Mouse (Mus musculus) hindbrain, postnatal 0 days (tissue): ENCODE measurements around the gene Slc6a16. TPM values are rescaled to one million over a fixed set of nuclear protein-coding genes. Genes with fewer than 3 reads are reported as not detected.

Experiments used
- ATAC-seq: fragments of 200-750 bp; cut with Nextera tagmentation; 2 replicates; pipeline ENCODE4 v1.8.0; 2017; ENCODE audit warnings: mild to moderate bottlenecking, moderate TSS enrichment, moderate library complexity
- DNase-seq: peaks from one replicate; pipeline ENCODE4 v3.0.0-alpha.2; 2015; ENCODE audit warnings: low spot score
- H3K27ac ChIP-seq: fragments of 300-500 bp; sonication (generic); 2 replicates; pipeline ENCODE4 v1.5.1; 2014; ENCODE audit warnings: mild to moderate bottlenecking
- H3K27me3 ChIP-seq: fragments of 300-500 bp; sonication (generic); 2 replicates; pipeline ENCODE4 v1.6.1; 2014; ENCODE audit warnings: low read length, mixed read lengths; ENCODE audit not compliant: insufficient read depth
- H3K36me3 ChIP-seq: fragments of 300-500 bp; sonication (generic); 2 replicates; pipeline ENCODE4 v1.6.1; 2014; ENCODE audit warnings: low read length, mixed read lengths; ENCODE audit not compliant: insufficient read depth
- H3K4me1 ChIP-seq: fragments of 300-500 bp; sonication (generic); 2 replicates; pipeline ENCODE4 v1.6.1; 2014; ENCODE audit warnings: antibody characterized with exemption, low read length, mixed read lengths; ENCODE audit not compliant: insufficient read depth
- H3K4me2 ChIP-seq: fragments of 300-500 bp; sonication (generic); 2 replicates; pipeline ENCODE4 v1.6.1; 2014; ENCODE audit warnings: low read depth, mild to moderate bottlenecking, low read length, moderate library complexity, mixed read lengths
- H3K4me3 ChIP-seq: fragments of 300-500 bp; sonication (generic); 2 replicates; pipeline ENCODE4 v1.5.1; 2014; ENCODE audit warnings: low read length
- H3K9ac ChIP-seq: fragments of 300-500 bp; sonication (generic); replicated peaks from 2 replicates; pipeline ENCODE4 v1.6.1; 2014; ENCODE audit warnings: mild to moderate bottlenecking, low read length, moderate library complexity, mixed read lengths
- H3K9me3 ChIP-seq: fragments of 300-500 bp; sonication (generic); 2 replicates; pipeline ENCODE4 v1.6.1; 2016; ENCODE audit warnings: low read length, mixed read lengths
- CTCF ChIP-seq: IDR thresholded peaks from 2 replicates; pipeline ENCODE4 v1.5.1; 2016; ENCODE audit warnings: antibody characterized with exemption, control low read depth, low read depth
- WGBS: fragments of 180-500 bp; shearing (Covaris S2); extraction: QIAGEN DNeasy Blood & Tissue Kit; methylation state at CpG from one replicate; pipeline ENCODE4 v1.1.7; 2014; 5-methylcytosine and 5-hydroxymethylcytosine counted together
- polyA plus RNA-seq: library from polyadenylated mRNA; unstranded; fragments of >200 nt; fragmentation: Nextera tagmentation; extraction: Ambion mirVana; gene quantifications from 2 replicates; pipeline ENCODE4 v1.2.1, GENCODE M21; 2015
- total RNA-seq: library from RNA; depleted of rRNA; stranded (reverse); fragments of >200 nt; gene quantifications from 2 replicates; pipeline ENCODE4 v1.2.3, GENCODE M21; 2014

Gene Slc6a16
- total and polyA plus RNA-seq, 2 experiments from 2014 or later, result 1.3 to 2.0 TPM

- H3K9me3 ChIP-seq, result no peaks in the 10 kb centered on the region
- H3K9ac ChIP-seq, result no peak overlapping the region
- no peak for DNase-seq
- no peak for TF ChIP-seq CTCF
- no peak overlapping the region for H3K4me3 ChIP-seq
- H3K36me3 ChIP-seq, result 0 out of 2 replicates have a peak, but pooled peaks cover 5% of the 10 kb centered on the region
- H3K4me2 ChIP-seq, result no peak overlapping the region
- H3K27ac ChIP-seq, result no peak overlapping the region
- no peaks in the 10 kb centered on the region for H3K27me3 ChIP-seq
- H3K4me1 ChIP-seq, result peaks cover 6% of the 10 kb centered on the region; the same call in 1 of the 2 replicates
- 73% methylated on average over 14 of the region's 15 CpGs for WGBS
- ATAC-seq, result no peak
These were observed 67.8 kb downstream of the Slc6a16 start for GRCm38 (mm10) chr7:45308551-45309240.

DNA sequence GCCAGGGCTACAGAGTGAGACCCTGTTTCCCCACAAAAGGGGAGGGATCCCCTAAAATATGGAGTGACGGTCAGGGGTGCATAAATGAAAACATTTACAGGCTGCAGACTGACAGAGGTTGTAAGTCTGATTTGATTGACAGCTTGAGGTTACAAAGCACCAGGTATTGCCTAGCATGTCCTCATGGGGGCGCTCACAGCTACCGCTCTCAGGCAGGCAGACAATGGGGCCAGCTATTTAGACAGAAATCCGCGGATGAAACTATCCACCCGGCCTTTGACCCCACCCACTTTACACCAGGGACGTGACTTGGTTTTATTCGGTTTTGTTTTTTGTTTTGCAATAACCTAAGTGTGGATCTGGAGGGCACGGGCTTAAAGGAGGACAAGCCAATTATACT, 68.6 kb downstream of the Slc6a16 start:
- Histone ChIP-seq H3K4me2 (no peak overlapping the region), H3K9ac (no peak overlapping the region), H3K9me3 (no peaks in the 10 kb centered on the region), H3K27me3 (no peaks in the 10 kb centered on the region), H3K4me1 (peaks cover 6% of the 10 kb centered on the region; the same call in 1 of the 2 replicates), H3K27ac (no peak overlapping the region), H3K36me3 (0 out of 2 replicates have a peak, but pooled peaks cover 5% of the 10 kb centered on the region), H3K4me3 (no peak overlapping the region)
- ATAC-seq (peak; percentile 39; the same call in 1 of the 2 replicates), DNase-seq (peak; percentile 71)
- 7% methylated on average over 9 of the region's 9 CpGs for WGBS
- TF ChIP-seq CTCF, result peak; percentile 73

DNA sequence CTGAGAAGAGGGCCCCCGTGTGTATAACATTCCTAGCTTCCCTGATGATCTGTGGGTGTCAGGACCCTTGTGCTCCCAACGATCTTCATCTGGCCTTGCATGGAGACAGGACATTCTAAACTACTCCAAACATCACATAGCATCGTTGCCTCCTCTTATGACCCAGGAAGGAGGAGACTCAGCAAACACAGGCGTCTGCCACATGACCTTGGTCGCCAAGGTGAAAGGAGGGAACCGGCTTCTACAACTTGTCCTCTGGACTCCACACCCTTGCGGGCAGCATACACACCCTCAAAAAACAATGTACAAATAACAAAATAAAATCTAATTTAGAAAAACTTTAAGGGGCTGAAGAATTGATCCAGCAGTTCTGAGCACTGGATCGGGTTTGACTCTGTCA, 71.1 kb downstream of the Slc6a16 start:
- no peak for ATAC-seq
- no peak for TF ChIP-seq CTCF
- no peak overlapping the region for H3K9ac ChIP-seq
- no peak overlapping the region for H3K27ac ChIP-seq
- no peak overlapping the region for H3K4me2 ChIP-seq
- no peak overlapping the region for H3K4me3 ChIP-seq
- H3K9me3 ChIP-seq, result no peaks in the 10 kb centered on the region
- peaks cover 5% of the 10 kb centered on the region; the same call in 1 of the 2 replicates for H3K36me3 ChIP-seq
- WGBS, result 74% methylated on average over 8 of the region's 8 CpGs
- no peak for DNase-seq
- H3K4me1 ChIP-seq, result peaks cover 6% of the 10 kb centered on the region; the same call in 1 of the 2 replicates
- no peaks in the 10 kb centered on the region for H3K27me3 ChIP-seq

- Histone ChIP-seq H3K27ac (no peak overlapping the region), H3K27me3 (no peaks in the 10 kb centered on the region), H3K4me2 (no peak overlapping the region), H3K4me3 (no peak overlapping the region), H3K9me3 (no peaks in the 10 kb centered on the region), H3K9ac (no peak overlapping the region), H3K36me3 (peaks cover 5% of the 10 kb centered on the region; the same call in 1 of the 2 replicates), H3K4me1 (peaks cover 6% of the 10 kb centered on the region; the same call in 1 of the 2 replicates)
- DNase-seq (no peak), ATAC-seq (no peak)
- TF ChIP-seq CTCF, result no peak
- 22% methylated on average over 10 of the region's 10 CpGs for WGBS
These were observed 72.0 kb downstream of the Slc6a16 start for GRCm38 (mm10) chr7:45312686-45313453.

DNA sequence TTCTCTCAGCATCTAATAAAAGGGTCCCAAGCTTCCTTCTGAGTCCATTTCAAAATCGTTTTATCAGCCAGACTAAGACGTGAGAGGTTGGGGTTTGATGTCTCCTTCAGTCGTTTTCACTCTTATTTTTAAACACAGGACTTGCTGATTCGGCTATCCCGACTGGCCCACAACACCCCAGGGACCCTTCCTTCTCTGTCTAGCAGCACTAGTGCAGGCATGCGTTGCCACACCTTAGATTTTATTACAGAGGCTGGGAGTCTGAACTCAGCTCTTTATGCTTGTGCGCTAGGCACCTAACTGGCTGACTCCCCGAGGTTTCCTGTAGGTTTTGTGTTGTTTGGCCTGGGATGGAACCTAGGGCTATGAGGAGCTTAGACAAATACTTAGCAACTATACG, 72.6 kb downstream of the Slc6a16 start:
- H3K4me3 ChIP-seq, result no peak overlapping the region
- no peaks in the 10 kb centered on the region for H3K27me3 ChIP-seq
- H3K9ac ChIP-seq, result no peak overlapping the region
- H3K27ac ChIP-seq, result no peak overlapping the region
- H3K36me3 ChIP-seq, result no peaks in the 10 kb centered on the region; the same call in 1 of the 2 replicates
- peaks cover 6% of the 10 kb centered on the region; the same call in 1 of the 2 replicates for H3K4me1 ChIP-seq
- H3K9me3 ChIP-seq, result no peaks in the 10 kb centered on the region
- WGBS, result 30% methylated on average over 9 of the region's 9 CpGs
- ATAC-seq (no peak), DNase-seq (peak; percentile 9)
- TF ChIP-seq CTCF, result no peak
- no peak overlapping the region for H3K4me2 ChIP-seq

- Histone ChIP-seq H3K9ac (no peak overlapping the region), H3K27ac (no peak overlapping the region), H3K4me3 (no peak overlapping the region), H3K4me2 (no peak overlapping the region), H3K36me3 (no peaks in the 10 kb centered on the region; the same call in 1 of the 2 replicates), H3K9me3 (no peaks in the 10 kb centered on the region), H3K4me1 (peaks cover 6% of the 10 kb centered on the region; the same call in 1 of the 2 replicates), H3K27me3 (no peaks in the 10 kb centered on the region)
- no peak for DNase-seq
- no peak for ATAC-seq
- no peak for TF ChIP-seq CTCF
- 79% methylated on average over 10 of the region's 10 CpGs for WGBS
These were observed 74.4 kb downstream of the Slc6a16 start for GRCm38 (mm10) chr7:45315182-45315701.
